Mouse (Mus musculus) forebrain, postnatal 0 days (tissue): ENCODE measurements around the gene Fgr. TPM values are rescaled to one million over a fixed set of nuclear protein-coding genes. Genes with fewer than 3 reads are reported as not detected.

Source experiments
- ATAC-seq: fragments of 200-750 bp; cut with Nextera tagmentation; 2 replicates; pipeline ENCODE4 v1.8.0; 2017; ENCODE audit warnings: mild to moderate bottlenecking, moderate library complexity
- DNase-seq: peaks from one replicate; pipeline ENCODE4 v3.0.0-alpha.2; 2015
- H3K27ac ChIP-seq: fragments of 300-500 bp; sonication (generic); 2 replicates; pipeline ENCODE4 v1.5.1; 2014; ENCODE audit warnings: low read depth, mild to moderate bottlenecking, antibody characterized with exemption, low read length, moderate library complexity, mixed read lengths
- H3K27me3 ChIP-seq: fragments of 300-500 bp; sonication (generic); 2 replicates; pipeline ENCODE4 v1.6.1; 2014; ENCODE audit warnings: mild to moderate bottlenecking, low read length, mixed read lengths; ENCODE audit not compliant: insufficient read depth
- H3K36me3 ChIP-seq: fragments of 300-500 bp; sonication (generic); 2 replicates; pipeline ENCODE4 v1.6.1; 2014; ENCODE audit warnings: mild to moderate bottlenecking, moderate library complexity; ENCODE audit not compliant: insufficient read depth
- H3K4me1 ChIP-seq: fragments of 300-500 bp; sonication (generic); 2 replicates; pipeline ENCODE4 v1.6.1; 2014; ENCODE audit warnings: antibody characterized with exemption; ENCODE audit not compliant: insufficient read depth
- H3K4me2 ChIP-seq: fragments of 300-500 bp; sonication (generic); 2 replicates; pipeline ENCODE4 v1.6.1; 2014; ENCODE audit warnings: low read depth, mild to moderate bottlenecking, moderate library complexity
- H3K4me3 ChIP-seq: fragments of 300-500 bp; sonication (generic); 2 replicates; pipeline ENCODE4 v1.5.1; 2014; ENCODE audit warnings: low read depth, low read length, mixed read lengths
- H3K9ac ChIP-seq: fragments of 300-500 bp; sonication (generic); 2 replicates; pipeline ENCODE4 v1.6.1; 2014; ENCODE audit warnings: mild to moderate bottlenecking
- H3K9me3 ChIP-seq: fragments of 300-500 bp; sonication (generic); 2 replicates; pipeline ENCODE4 v1.6.1; 2016; ENCODE audit warnings: low read length
- CTCF ChIP-seq: sonication (generic); IDR thresholded peaks from 2 replicates; pipeline ENCODE4 v1.5.1; 2016; ENCODE audit warnings: antibody characterized with exemption, control low read depth, low read depth
- WGBS: fragments of 180-500 bp; shearing (Covaris S2); extraction: QIAGEN DNeasy Blood & Tissue Kit; methylation state at CpG from one replicate; pipeline ENCODE4 v1.1.7; 2014; 5-methylcytosine and 5-hydroxymethylcytosine counted together
- polyA plus RNA-seq: library from polyadenylated mRNA; unstranded; fragments of >200 nt; fragmentation: Nextera tagmentation; extraction: Ambion mirVana; gene quantifications from 2 replicates; pipeline ENCODE4 v1.2.1, GENCODE M21; 2015
- total RNA-seq: library from RNA; depleted of rRNA; stranded (reverse); fragments of >200 nt; gene quantifications from 2 replicates; pipeline ENCODE4 v1.2.3, GENCODE M21; 2014; rRNA removed

Gene Fgr
- total and polyA plus RNA-seq, 2 experiments from 2014 or later, result 0.06 TPM; not detected in 1

DNA sequence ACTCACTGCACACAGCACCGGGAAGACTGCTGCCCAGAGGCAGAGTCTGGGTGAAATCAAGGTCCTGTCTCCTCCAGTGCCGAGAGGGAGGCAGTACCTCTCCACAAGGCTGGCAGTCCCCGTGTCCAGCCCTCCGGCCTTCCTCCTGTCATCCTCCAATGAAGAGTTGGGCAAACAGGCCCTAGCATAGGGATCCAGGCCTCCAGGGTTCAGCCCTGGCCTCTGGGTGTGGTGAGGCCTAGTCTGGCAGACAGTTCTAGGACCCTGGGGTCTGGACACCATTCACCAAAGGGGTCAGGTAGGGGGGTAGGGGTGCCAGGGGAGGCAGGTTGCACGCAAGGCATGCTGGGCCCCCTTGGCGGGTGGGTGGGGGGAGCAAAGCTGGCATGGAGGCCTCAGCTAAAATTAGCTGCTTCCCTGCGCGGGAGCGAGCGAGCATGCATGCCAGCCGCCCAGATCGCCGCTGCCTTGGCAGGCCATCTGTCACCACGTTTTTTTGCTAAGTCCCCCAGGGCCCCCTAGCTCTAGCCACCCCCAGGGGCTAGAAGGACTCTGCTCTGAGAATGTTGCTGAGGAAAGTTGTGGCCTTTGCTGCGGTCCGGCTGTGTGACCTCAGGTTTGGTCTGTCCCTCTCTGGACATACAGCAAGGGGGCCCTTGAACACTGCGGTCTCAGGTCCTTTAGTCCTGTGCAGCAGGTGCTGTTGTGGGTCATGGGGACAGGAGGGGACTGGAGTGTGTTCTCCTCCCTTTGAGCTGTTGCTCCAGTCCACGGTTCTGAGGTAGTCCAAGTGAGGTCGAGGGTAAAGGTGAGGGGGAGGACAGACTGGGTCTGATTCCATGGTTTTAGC, 75.4 kb downstream of the Fgr start:
- WGBS, result 40% methylated on average over 19 of the region's 19 CpGs
- Histone ChIP-seq H3K9ac (0 out of 2 replicates have a peak overlapping the region, but pooled peaks have one; percentile 22), H3K9me3 (no peaks in the 10 kb centered on the region), H3K4me1 (peaks cover 48% of the 10 kb centered on the region), H3K27ac (peak overlapping the region; percentile 73; the same call in 1 of the 2 replicates), H3K27me3 (no peaks in the 10 kb centered on the region), H3K36me3 (no peaks in the 10 kb centered on the region), H3K4me3 (no peak overlapping the region), H3K4me2 (no peak overlapping the region)
- DNase-seq (peak; percentile 63), ATAC-seq (peak; percentile 18)
- TF ChIP-seq CTCF, result no peak

DNA sequence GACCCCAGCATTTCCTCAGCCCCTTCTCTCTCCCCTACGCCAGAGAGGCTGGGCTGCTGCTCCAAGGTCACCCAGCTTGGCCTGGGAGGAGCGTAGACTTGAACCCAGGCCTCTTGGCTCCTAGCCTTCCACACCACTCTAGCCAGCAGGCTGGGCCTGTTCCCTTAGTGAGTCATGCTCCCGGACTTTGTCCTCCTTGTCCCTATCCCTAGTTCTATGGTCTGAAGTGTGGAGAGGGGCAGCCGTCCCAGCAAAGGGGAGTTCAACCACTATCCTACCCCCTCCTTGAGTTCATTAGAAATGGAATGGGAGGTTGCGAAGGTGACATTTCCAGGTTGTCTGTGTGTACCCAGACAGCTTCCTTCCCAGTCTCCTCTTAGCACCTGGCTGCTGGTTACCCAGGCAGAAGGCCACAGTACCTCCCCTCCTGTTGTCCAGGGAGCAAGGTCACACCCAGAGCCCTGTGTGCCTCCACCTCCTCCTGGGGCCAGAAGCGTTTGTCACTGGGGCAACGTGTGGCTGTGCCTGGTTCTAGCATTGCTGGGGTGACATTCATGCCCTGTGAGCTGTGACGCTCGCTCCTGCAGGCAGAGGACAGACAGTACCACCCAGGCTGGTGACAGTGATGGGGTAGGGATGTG, 76.4 kb downstream of the Fgr start:
- WGBS, result 66% methylated on average over 9 of the region's 9 CpGs
- peaks cover 6% of the 10 kb centered on the region; the same call in 1 of the 2 replicates for H3K36me3 ChIP-seq
- DNase-seq (no peak), ATAC-seq (no peak)
- TF ChIP-seq CTCF, result no peak
- H3K4me3 ChIP-seq, result no peak overlapping the region
- no peak overlapping the region for H3K27ac ChIP-seq
- no peaks in the 10 kb centered on the region for H3K9me3 ChIP-seq
- H3K4me2 ChIP-seq, result no peak overlapping the region
- H3K27me3 ChIP-seq, result no peaks in the 10 kb centered on the region
- no peak overlapping the region for H3K9ac ChIP-seq
- H3K4me1 ChIP-seq, result peaks cover 46% of the 10 kb centered on the region

DNA sequence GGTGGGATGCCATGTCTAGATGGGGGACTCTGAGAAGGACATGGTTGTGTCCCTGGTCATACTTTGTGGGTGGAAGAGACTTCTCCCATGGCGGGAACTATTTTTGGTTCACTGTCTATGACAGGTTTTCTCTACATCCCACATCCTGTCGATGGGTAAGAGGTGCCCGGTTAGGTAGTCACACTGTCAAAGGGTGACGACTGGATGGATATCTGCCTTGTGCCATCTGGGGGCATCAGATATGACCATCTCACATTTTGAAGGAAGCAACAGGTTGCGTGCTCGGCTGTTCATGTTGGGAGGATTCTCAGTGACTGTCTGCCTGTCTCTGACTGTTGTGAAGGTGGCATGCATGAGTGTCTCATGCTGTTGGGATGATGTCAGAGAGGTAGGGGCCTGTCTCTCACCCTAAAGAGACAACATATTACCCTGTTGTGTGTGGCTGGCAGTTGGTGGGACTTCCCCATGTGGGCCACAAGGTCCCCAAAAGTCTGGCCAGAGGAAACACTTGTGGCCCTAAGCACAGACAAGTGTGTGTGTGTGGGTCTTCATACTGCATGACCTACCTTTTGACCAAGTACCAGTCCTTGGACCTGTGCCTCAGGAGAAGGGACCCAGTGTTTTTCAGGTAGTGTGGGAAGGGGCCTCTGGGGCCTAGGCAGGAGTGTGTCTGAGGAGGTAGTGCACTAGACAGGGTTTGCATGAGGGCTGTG, 77.1 kb downstream of the Fgr start:
- peaks cover 9% of the 10 kb centered on the region; the same call in 1 of the 2 replicates for H3K36me3 ChIP-seq
- H3K4me2 ChIP-seq, result no peak overlapping the region
- no peak for DNase-seq
- no peak overlapping the region for H3K27ac ChIP-seq
- no peak for TF ChIP-seq CTCF
- no peaks in the 10 kb centered on the region for H3K9me3 ChIP-seq
- no peak overlapping the region for H3K9ac ChIP-seq
- H3K4me3 ChIP-seq, result no peak overlapping the region
- H3K4me1 ChIP-seq, result peaks cover 39% of the 10 kb centered on the region
- ATAC-seq, result no peak
- H3K27me3 ChIP-seq, result no peaks in the 10 kb centered on the region
- 93% methylated on average over 6 of the region's 6 CpGs for WGBS

DNA sequence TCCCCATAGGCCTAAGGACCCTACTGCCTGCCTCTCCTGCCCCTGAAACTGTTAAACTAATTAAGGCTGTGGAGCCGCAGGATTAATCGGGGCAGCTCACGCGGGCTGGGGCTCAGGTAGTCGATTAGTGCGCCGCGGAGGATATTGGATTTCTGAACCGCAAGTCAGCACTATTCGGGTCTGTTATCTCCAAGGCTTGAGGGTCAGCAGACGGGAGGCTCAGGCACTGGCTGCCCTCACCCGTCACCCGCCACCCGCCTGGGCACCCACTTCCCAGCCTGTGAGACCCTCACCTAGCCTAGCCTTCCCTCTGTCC, 77.6 kb downstream of the Fgr start:
- no peak overlapping the region for H3K4me2 ChIP-seq
- no peak for DNase-seq
- no peaks in the 10 kb centered on the region for H3K27me3 ChIP-seq
- H3K4me3 ChIP-seq, result no peak overlapping the region
- H3K4me1 ChIP-seq, result peaks cover 34% of the 10 kb centered on the region
- ATAC-seq, result no peak
- TF ChIP-seq CTCF, result no peak
- H3K9ac ChIP-seq, result no peak overlapping the region
- H3K36me3 ChIP-seq, result peaks cover 9% of the 10 kb centered on the region; the same call in 1 of the 2 replicates
- H3K27ac ChIP-seq, result peak overlapping the region; percentile 29; the same call in 1 of the 2 replicates
- H3K9me3 ChIP-seq, result no peaks in the 10 kb centered on the region
- WGBS, result 44% methylated on average over 14 of the region's 14 CpGs

Other genes with a start within 250 kb of the Fgr start
- gene Xkr8, start 241.5 kb upstream of the Fgr start, total RNA-seq, result 3.4 and 5.2 TPM in 2 replicates
- gene Xkr8, start 241.5 kb upstream of the Fgr start, polyA plus RNA-seq, result 2.2 and 3.8 TPM in 2 replicates
- gene Smpdl3b, start 216.8 kb upstream of the Fgr start, total RNA-seq, result 0.54 and 0.57 TPM in 2 replicates
- gene Smpdl3b, start 216.8 kb upstream of the Fgr start, polyA plus RNA-seq, result 0.89 and 1.1 TPM in 2 replicates
- 24.0 and 26.8 TPM in 2 replicates for gene Rpa2, start 205.8 kb upstream of the Fgr start, total RNA-seq
- gene Rpa2, start 205.8 kb upstream of the Fgr start, polyA plus RNA-seq, result 32.6 and 39.1 TPM in 2 replicates
- 0.85 and 1.00 TPM in 2 replicates for gene Themis2, start 177.7 kb upstream of the Fgr start, total RNA-seq
- 0.43 and 0.50 TPM in 2 replicates for gene Themis2, start 177.7 kb upstream of the Fgr start, polyA plus RNA-seq
- gene Ppp1r8, start 130.9 kb upstream of the Fgr start, total RNA-seq, result 76.4 and 77.8 TPM in 2 replicates
- 42.7 and 47.7 TPM in 2 replicates for gene Ppp1r8, start 130.9 kb upstream of the Fgr start, polyA plus RNA-seq
- gene Stx12, start 89.6 kb upstream of the Fgr start, total RNA-seq, result 168 and 180 TPM in 2 replicates
- gene Stx12, start 89.6 kb upstream of the Fgr start, polyA plus RNA-seq, result 163 and 170 TPM in 2 replicates
- 27.9 and 29.8 TPM in 2 replicates for gene Fam76a, start 51.5 kb upstream of the Fgr start, total RNA-seq
- 28.0 and 41.0 TPM in 2 replicates for gene Fam76a, start 51.5 kb upstream of the Fgr start, polyA plus RNA-seq
- 56.7 and 82.4 TPM in 2 replicates for gene Ahdc1, start 37.2 kb downstream of the Fgr start, total RNA-seq
- gene Ahdc1, start 37.2 kb downstream of the Fgr start, polyA plus RNA-seq, result 7.6 and 8.4 TPM in 2 replicates
- 8.1 and 11.3 TPM in 2 replicates for gene Wasf2, start 156.4 kb downstream of the Fgr start, total RNA-seq
- 15.7 and 24.1 TPM in 2 replicates for gene Wasf2, start 156.4 kb downstream of the Fgr start, polyA plus RNA-seq
- gene Cd164l2, start 238.0 kb downstream of the Fgr start, total RNA-seq, result 2.8 and 4.6 TPM in 2 replicates
- 4.2 and 6.1 TPM in 2 replicates for gene Cd164l2, start 238.0 kb downstream of the Fgr start, polyA plus RNA-seq
- 1.1 and 2.2 TPM in 2 replicates for gene Gpr3, start 238.4 kb downstream of the Fgr start, total RNA-seq
- gene Gpr3, start 238.4 kb downstream of the Fgr start, polyA plus RNA-seq, result 2.6 and 2.7 TPM in 2 replicates